19 mouse cellular contexts compared by ENCODE assay signal in the genomic region with DNA sequence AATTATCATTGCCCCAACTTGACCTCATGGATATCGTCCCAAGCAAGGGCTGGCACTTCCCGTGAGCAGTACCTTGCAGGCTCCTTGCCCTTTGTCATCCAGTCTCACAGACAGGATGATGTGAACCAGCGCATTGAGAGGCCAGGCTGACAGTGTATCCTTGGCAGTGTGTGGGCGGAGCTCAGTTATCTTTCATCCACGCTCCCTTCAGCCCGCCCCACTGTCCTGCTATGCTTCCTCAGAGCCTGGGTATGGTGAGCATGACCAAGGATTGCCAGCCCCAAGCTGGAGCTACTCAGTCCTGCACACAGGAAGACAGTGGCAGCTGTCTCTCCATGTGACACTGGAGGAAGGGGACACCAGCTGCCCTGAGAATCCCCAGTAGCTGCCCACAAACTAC.
A peak's percentile ranks its signal among the peaks of the same experiment; 100 is the strongest.
DNase-seq lines count a peak whose midpoint lies in the region; ATAC-seq and TF ChIP-seq lines count a peak whose summit lies in the region.
"Had no signal": no experiment of that assay in that cellular context is flagged by ENCODE, and none has a peak within 500 bp of the region (broad histone marks: within the 10 kb centered on the region; RNA-seq: fewer than 3 reads in every experiment).

No protein-coding gene starts in this region.

- H3K9me3 ChIP-seq in stomach, embryonic 15.5 days: no peaks in the 10 kb centered on the region
- no peaks in the 10 kb centered on the region for H3K9me3 ChIP-seq in stomach, postnatal 0 days (ENCODE audit: control insufficient read depth, low read length)
- no peaks in the 10 kb centered on the region for H3K9me3 ChIP-seq in liver, embryonic 14.5 days (ENCODE audit: control insufficient read depth, low read length)
- H3K9me3 ChIP-seq: hindbrain, embryonic 15.5 days; midbrain, embryonic 10.5 days; neural tube, embryonic 12.5 days had no signal

- no peak for TF ChIP-seq EP300 in stomach, postnatal 0 days (optimal IDR thresholded peaks at IDR 0.05)
- no peak for TF ChIP-seq EP300 in liver, embryonic 14.5 days (IDR thresholded peaks at IDR 0.05; ENCODE audit: low read depth)

- 66% methylated on average over 6 of the region's 6 CpGs for WGBS in stomach, embryonic 15.5 days
- 65% methylated on average over 6 of the region's 6 CpGs for WGBS in stomach, postnatal 0 days
- 33% methylated on average over 6 of the region's 6 CpGs for WGBS in liver, embryonic 14.5 days (ENCODE audit: insufficient replicate concordance)

- no peak for TF ChIP-seq CTCF in stomach, postnatal 0 days (IDR thresholded peaks at IDR 0.05; ENCODE audit: low read depth)
- no peak for TF ChIP-seq CTCF in liver, embryonic 14.5 days (IDR thresholded peaks at IDR 0.05; ENCODE audit: low read depth)

- no peak overlapping the region for H3K27ac ChIP-seq in stomach, embryonic 15.5 days
- no peak overlapping the region for H3K27ac ChIP-seq in stomach, postnatal 0 days (replicated peaks)
- no peak overlapping the region for H3K27ac ChIP-seq in liver, embryonic 14.5 days
- H3K27ac ChIP-seq: heart, adult 2 months; hindbrain, embryonic 15.5 days; midbrain, embryonic 10.5 days; neural tube, embryonic 12.5 days had no signal

- H3K9ac ChIP-seq in stomach, embryonic 15.5 days: no peak overlapping the region
- no peak overlapping the region for H3K9ac ChIP-seq in stomach, postnatal 0 days (ENCODE audit: low read length)
- H3K9ac ChIP-seq in liver, embryonic 14.5 days (replicated peaks): peak overlapping the region; percentile 32
- H3K9ac ChIP-seq: hindbrain, embryonic 15.5 days; neural tube, embryonic 12.5 days had no signal

- H3K27me3 ChIP-seq in stomach, embryonic 15.5 days (replicated peaks): no peaks in the 10 kb centered on the region
- H3K27me3 ChIP-seq in stomach, postnatal 0 days (ENCODE audit: control insufficient read depth, insufficient read depth, low read length): no peaks in the 10 kb centered on the region
- H3K27me3 ChIP-seq in liver, embryonic 14.5 days (ENCODE audit: control insufficient read depth, insufficient read depth, low read length): no peaks in the 10 kb centered on the region
- H3K27me3 ChIP-seq: hindbrain, embryonic 15.5 days; neural tube, embryonic 12.5 days had no signal

- peak; percentile 47 for DNase-seq in adrenal gland, postnatal 14 days
- no peak for DNase-seq in adrenal gland, adult 8-10 months
- no peak for DNase-seq in stomach, postnatal 0 days (ENCODE audit: low spot score)
- peak in 2 of 3 experiments; percentile 54 to 56 for DNase-seq in liver, embryonic 14.5 days (ENCODE audit: low read depth in 3 of 3, low spot score in 3 of 3)
- DNase-seq in urinary bladder, postnatal 25 days (ENCODE audit: low spot score): no peak
- DNase-seq in frontal cortex, postnatal 10 days (ENCODE audit: low spot score in 2 of 2): no peak
- DNase-seq: cerebellum, adult 11-12 months; cerebellum, postnatal 36 days; gastrocnemius, postnatal 14 days; heart, adult 2 months; kidney, adult 18-20 months; kidney, postnatal 14 days; lung, postnatal 10 days; thymus, postnatal 36 days had no signal

- no peaks in the 10 kb centered on the region for H3K4me1 ChIP-seq in stomach, embryonic 15.5 days
- no peaks in the 10 kb centered on the region for H3K4me1 ChIP-seq in stomach, postnatal 0 days (replicated peaks; ENCODE audit: control insufficient read depth, insufficient read depth)
- peaks cover 9 to 14% of the 10 kb centered on the region in 2 experiments for H3K4me1 ChIP-seq in liver, embryonic 14.5 days (replicated peaks; ENCODE audit: control insufficient read depth in 2 of 2, insufficient read depth in 2 of 2, low read length in 1 of 2)
- H3K4me1 ChIP-seq: neural tube, embryonic 12.5 days had no signal

- peaks cover 29% of the 10 kb centered on the region for H3K36me3 ChIP-seq in stomach, embryonic 15.5 days
- H3K36me3 ChIP-seq in stomach, postnatal 0 days (ENCODE audit: control insufficient read depth, insufficient read depth, low read length): peaks cover 11% of the 10 kb centered on the region
- peaks cover 82% of the 10 kb centered on the region for H3K36me3 ChIP-seq in liver, embryonic 14.5 days (replicated peaks; ENCODE audit: control insufficient read depth, insufficient read depth, low read depth)

- no peak overlapping the region for H3K4me2 ChIP-seq in stomach, embryonic 15.5 days
- H3K4me2 ChIP-seq in stomach, postnatal 0 days (replicated peaks; ENCODE audit: low read depth): no peak overlapping the region
- H3K4me2 ChIP-seq in liver, embryonic 14.5 days (ENCODE audit: low read depth): no peak overlapping the region
- H3K4me2 ChIP-seq: hindbrain, embryonic 15.5 days; neural tube, embryonic 12.5 days had no signal

- peak; percentile 54 for ATAC-seq in stomach, embryonic 15.5 days (ENCODE audit: insufficient read depth, low FRiP score, low read depth)
- no peak for ATAC-seq in stomach, postnatal 0 days (ENCODE audit: low FRiP score, low TSS enrichment)
- peak; percentile 86 for ATAC-seq in liver, embryonic 14.5 days (ENCODE audit: insufficient read depth)
- ATAC-seq in CD4-positive, CD25-positive, alpha-beta regulatory T cell, adult 4 months: no peak

- H3K4me3 ChIP-seq in stomach, embryonic 15.5 days (replicated peaks): no peak overlapping the region
- no peak overlapping the region for H3K4me3 ChIP-seq in stomach, postnatal 0 days (ENCODE audit: low read depth, low read length)
- no peak overlapping the region for H3K4me3 ChIP-seq in liver, embryonic 14.5 days (ENCODE audit: insufficient read depth in 1 of 2, low read depth in 2 of 2, low read length in 2 of 2)
- H3K4me3 ChIP-seq: heart, adult 2 months; hindbrain, embryonic 15.5 days; midbrain, embryonic 10.5 days; neural tube, embryonic 12.5 days had no signal

Comparison
In these comparisons a context has a peak if more than half of its experiments do, and no peak if none do; other contexts are left out.
1. DNase-seq: peak in adrenal gland, postnatal 14 days (single experiment) and liver, embryonic 14.5 days (2 of 3); none in adrenal gland, adult 8-10 months (single experiment), stomach, postnatal 0 days (single experiment), urinary bladder, postnatal 25 days (single experiment) and frontal cortex, postnatal 10 days (0 of 2).
2. ATAC-seq: peak in stomach, embryonic 15.5 days (single experiment) and liver, embryonic 14.5 days (single experiment); none in stomach, postnatal 0 days (single experiment) and CD4-positive, CD25-positive, alpha-beta regulatory T cell, adult 4 months (single experiment).